Mouse (Mus musculus) CH12.LX (cell line): ENCODE results near the gene Ints2. TPM values are rescaled to one million over a fixed set of nuclear protein-coding genes. Genes with fewer than 3 reads are reported as not detected.

Experiments
- DNase-seq: peaks from one replicate; pipeline ENCODE4 v3.0.0-alpha.2; 2013; ENCODE audit errors: extremely low read depth
- H3K27ac ChIP-seq: 2 replicates; pipeline ENCODE4 v1.5.1; 2012; ENCODE audit warnings: low read depth, mild to moderate bottlenecking, control low read depth, moderate library complexity; ENCODE audit not compliant: insufficient read depth
- H3K27me3 ChIP-seq: replicated peaks from 2 replicates; pipeline ENCODE3; 2012; ENCODE audit warnings: inconsistent platforms
- H3K36me3 ChIP-seq, 2 experiments: replicated peaks in 1 of 2; 2 replicates each; pipeline versions ENCODE3 to v1.6.1; 2012; ENCODE audit warnings: inconsistent platforms in 1 of 2, low read length in 1 of 2, mild to moderate bottlenecking in 1 of 2, mixed read lengths in 1 of 2, moderate library complexity in 1 of 2; ENCODE audit not compliant: control insufficient read depth in 1 of 2, insufficient read depth in 1 of 2
- H3K4me1 ChIP-seq, 2 experiments: 2 replicates each; pipeline ENCODE4 v1.6.1; 2012; ENCODE audit warnings: inconsistent platforms in 1 of 2, moderate library complexity in 1 of 2; ENCODE audit not compliant: insufficient read depth in 2 of 2, control insufficient read depth in 1 of 2
- H3K4me2 ChIP-seq: 2 replicates; pipeline ENCODE4 v1.6.1; 2012; ENCODE audit warnings: low read depth, mild to moderate bottlenecking, control low read depth; ENCODE audit not compliant: poor library complexity, insufficient read depth, severe bottlenecking
- H3K4me3 ChIP-seq, 3 experiments: fragments of 150-350 bp in 1 of 3; sonication (generic) in 1 of 3; replicated peaks in 1 of 3; 2 replicates each; pipeline versions ENCODE3 to v1.5.1; 2011 to 2012; ENCODE audit warnings: low read depth in 2 of 3, low read length in 2 of 3, mild to moderate bottlenecking in 2 of 3, moderate library complexity in 2 of 3, control low read depth in 1 of 3, improper control_type of control experiment in 1 of 3, inconsistent platforms in 1 of 3, mixed read lengths in 1 of 3; ENCODE audit not compliant: poor library complexity in 1 of 3
- H3K79me2 ChIP-seq: replicated peaks from 2 replicates; pipeline ENCODE4 v1.6.1; 2012; ENCODE audit warnings: mild to moderate bottlenecking, moderate library complexity; ENCODE audit not compliant: control insufficient read depth, poor library complexity, insufficient read depth, severe bottlenecking; ENCODE audit errors: extremely low read depth
- H3K9ac ChIP-seq: 2 replicates; pipeline ENCODE4 v1.6.1; 2012; ENCODE audit warnings: low read depth, mild to moderate bottlenecking, control low read depth, moderate library complexity; ENCODE audit not compliant: insufficient read depth
- H3K9me3 ChIP-seq: replicated peaks from 2 replicates; pipeline ENCODE3; 2012; ENCODE audit warnings: low read length, inconsistent platforms, mixed read lengths
- BHLHE40 ChIP-seq: IDR thresholded peaks from 2 replicates; pipeline ENCODE4 v1.6.1; 2011; ENCODE audit warnings: mild to moderate bottlenecking, low read depth, low read length, improper control_type of control experiment
- CHD1 ChIP-seq: IDR thresholded peaks from 2 replicates; pipeline ENCODE4 v1.6.1; 2012; ENCODE audit warnings: low read depth, low read length, improper control_type of control experiment, inconsistent platforms
- ELF1 ChIP-seq: IDR thresholded peaks from 2 replicates; pipeline ENCODE4 v1.6.1; 2014; ENCODE audit warnings: low read depth, mild to moderate bottlenecking, inconsistent platforms, low read length, improper control_type of control experiment
- ETS1 ChIP-seq: conservative IDR thresholded peaks from 2 replicates; pipeline ENCODE4 v1.6.1; 2012; ENCODE audit warnings: low read depth, mild to moderate bottlenecking, inconsistent platforms, low read length, improper control_type of control experiment, moderate library complexity
- IRF4 ChIP-seq: IDR thresholded peaks from 2 replicates; pipeline ENCODE4 v1.6.1; 2014; ENCODE audit warnings: low read depth, mild to moderate bottlenecking, inconsistent platforms, low read length, improper control_type of control experiment
- JUN ChIP-seq: IDR thresholded peaks from 2 replicates; pipeline ENCODE4 v1.6.1; 2011; ENCODE audit warnings: low read depth, mild to moderate bottlenecking, low read length, improper control_type of control experiment, moderate library complexity; ENCODE audit not compliant: insufficient read depth
- MAX ChIP-seq: IDR thresholded peaks from 2 replicates; pipeline ENCODE4 v1.6.1; 2011; ENCODE audit warnings: low read length, improper control_type of control experiment
- MEF2A ChIP-seq: IDR thresholded peaks from 2 replicates; pipeline ENCODE4 v1.6.1; 2014; ENCODE audit warnings: low read depth, mild to moderate bottlenecking, inconsistent platforms, low read length, improper control_type of control experiment, borderline replicate concordance
- MXI1 ChIP-seq: IDR thresholded peaks from 2 replicates; pipeline ENCODE4 v1.6.1; 2011; ENCODE audit warnings: mild to moderate bottlenecking, low read depth, low read length, improper control_type of control experiment
- NELFE ChIP-seq: IDR thresholded peaks from 2 replicates; pipeline ENCODE4 v1.6.1; 2011; ENCODE audit warnings: low read depth, low read length, improper control_type of control experiment
- POLR2AphosphoS2 ChIP-seq: IDR thresholded peaks from 2 replicates; pipeline ENCODE4 v1.6.1; 2011; ENCODE audit warnings: low read depth, low read length, improper control_type of control experiment
- SMC3 ChIP-seq: IDR thresholded peaks from 2 replicates; pipeline ENCODE4 v1.6.1; 2011; ENCODE audit warnings: low read depth, low read length, improper control_type of control experiment
- TBP ChIP-seq: conservative IDR thresholded peaks from 2 replicates; pipeline ENCODE4 v1.6.1; 2011; ENCODE audit warnings: low read depth, low read length, improper control_type of control experiment
- TCF12 ChIP-seq: IDR thresholded peaks from 2 replicates; pipeline ENCODE4 v1.6.1; 2014; ENCODE audit warnings: low read depth, mild to moderate bottlenecking, inconsistent platforms, low read length, improper control_type of control experiment
- USF1 ChIP-seq: IDR thresholded peaks from 2 replicates; pipeline ENCODE4 v1.6.1; 2014; ENCODE audit warnings: low read depth, mild to moderate bottlenecking, inconsistent platforms, low read length, improper control_type of control experiment
- USF2 ChIP-seq: conservative IDR thresholded peaks from 2 replicates; pipeline ENCODE4 v1.6.1; 2011; ENCODE audit warnings: low read depth, low read length, improper control_type of control experiment
- ZC3H11A ChIP-seq: IDR thresholded peaks from 2 replicates; pipeline ENCODE4 v1.6.1; 2012; ENCODE audit warnings: low read depth, mild to moderate bottlenecking, inconsistent platforms, low read length, improper control_type of control experiment
- ZKSCAN1 ChIP-seq: IDR thresholded peaks from 2 replicates; pipeline ENCODE4 v1.6.1; 2012; ENCODE audit warnings: low read depth, inconsistent platforms, low read length, improper control_type of control experiment, borderline replicate concordance
- ZNF384 ChIP-seq: IDR thresholded peaks from 2 replicates; pipeline ENCODE4 v1.6.1; 2012; ENCODE audit warnings: low read depth, low read length, improper control_type of control experiment, inconsistent platforms
- dilution Hi-C: fragments of 300-500 bp; cut with MboI; formaldehyde crosslinking; loops from 2 replicates; pipeline ENCODE4 v1.14.3; 2020; ENCODE audit warnings: low sequenced_read_pairs; ENCODE audit not compliant: extremely low pct_unique_long_range_greater_than_20kb, extremely low pct_ligation_motif_present
- in situ Hi-C: fragments of 300-500 bp; cut with MboI; formaldehyde crosslinking; loops from 3 replicates; pipeline ENCODE4 v1.14.3; 2019; ENCODE audit warnings: low sequenced_read_pairs, low pct_ligation_motif_present, low pct_unique_long_range_greater_than_20kb, mixed read lengths
- polyA plus RNA-seq: library from polyadenylated mRNA; unstranded; fragments of >175 nt; gene quantifications from 2 replicates; pipeline ENCODE4 v1.2.1, GENCODE M21; 2012; ENCODE audit warnings: low read depth; ENCODE audit not compliant: insufficient read length
- total RNA-seq, 2 experiments: library from RNA; depleted of rRNA; stranded (reverse); fragments of 300-350 nt in 1 of 2; fragments of >200 nt in 1 of 2; gene quantifications; 2 replicates each; pipeline ENCODE4 v1.2.3; 2012 to 2014

Gene Ints2
- total and polyA plus RNA-seq, 3 experiments: 54.8 to 86.3 (median 58.8) TPM

DNA sequence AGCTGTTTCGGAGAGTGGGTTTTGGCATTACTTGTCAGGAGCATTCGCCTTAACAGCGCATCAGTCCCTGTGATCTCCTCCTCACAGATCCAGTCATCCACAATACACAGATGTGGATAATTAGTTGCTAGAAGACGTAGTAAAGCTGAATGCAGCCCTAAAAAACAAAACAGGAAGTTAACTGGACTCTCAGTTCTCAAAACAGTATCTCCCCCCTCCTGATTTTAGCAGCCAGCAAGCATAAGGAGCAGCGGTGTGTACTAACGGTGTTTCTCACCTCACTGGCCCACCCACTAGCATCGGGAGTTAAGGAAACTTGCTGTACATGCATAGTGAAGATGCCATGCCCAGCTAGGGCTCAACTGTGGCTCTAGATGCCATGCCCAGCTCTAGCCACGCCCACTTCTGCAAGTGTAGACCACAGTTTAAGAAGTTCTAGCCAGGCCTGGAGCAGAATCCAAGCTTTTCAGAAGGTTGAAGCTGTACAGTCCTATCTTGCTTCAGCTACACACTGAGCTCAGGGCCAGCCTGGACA, 30.7 kb downstream of the Ints2 start:
- Histone ChIP-seq H3K79me2 (peaks cover 4% of the 10 kb centered on the region; the same call in 1 of the 2 replicates), H3K4me3 (no peak overlapping the region), H3K9ac (no peak overlapping the region), H3K4me2 (no peak overlapping the region), H3K36me3 (peaks cover 42 to 86% of the 10 kb centered on the region in 2 experiments), H3K27me3 (no peaks in the 10 kb centered on the region), H3K4me1 (peaks cover 6 to 23% of the 10 kb centered on the region in 2 experiments), H3K27ac (peak overlapping the region; percentile 13), H3K9me3 (no peaks in the 10 kb centered on the region)
- DNase-seq: peak; percentile 46
- in situ Hi-C loops (no loop called here), dilution Hi-C loops (no loop called here)
- TF ChIP-seq ETS1: no peak
- TF ChIP-seq BHLHE40: no peak
- TF ChIP-seq IRF4: peak; percentile 54; the same call in 1 of the 2 replicates
- TF ChIP-seq TBP: no peak
- TF ChIP-seq MXI1: no peak
- TF ChIP-seq ZC3H11A: no peak
- TF ChIP-seq POLR2AphosphoS2: no peak
- TF ChIP-seq USF2: no peak

DNA sequence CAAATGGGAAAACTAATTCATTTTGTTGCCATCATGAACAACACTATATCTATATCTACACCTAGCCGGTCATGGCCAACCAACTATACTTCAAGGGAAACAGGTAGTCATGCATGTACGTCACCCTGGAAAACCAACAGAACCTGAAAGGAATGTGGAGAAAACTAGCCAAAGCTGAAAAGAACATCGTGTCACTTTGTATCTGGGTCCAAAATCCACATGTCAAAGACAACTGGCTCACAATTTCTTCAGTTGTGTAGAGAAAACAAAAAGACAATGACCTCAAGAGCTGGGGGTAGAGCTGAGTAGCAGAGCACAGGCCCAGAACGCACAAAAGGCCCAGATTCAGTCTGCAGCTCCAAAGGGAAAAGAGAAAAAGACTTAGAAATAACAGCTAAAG, 31.6 kb downstream of the Ints2 start:
- H3K9me3 ChIP-seq: no peaks in the 10 kb centered on the region
- H3K27me3 ChIP-seq: no peaks in the 10 kb centered on the region
- dilution Hi-C loops: no loop called here
- no peak overlapping the region for H3K27ac ChIP-seq
- no peak for DNase-seq
- no peak overlapping the region for H3K4me2 ChIP-seq
- H3K9ac ChIP-seq: no peak overlapping the region
- H3K4me3 ChIP-seq: no peak overlapping the region
- H3K79me2 ChIP-seq: peaks cover 4% of the 10 kb centered on the region; the same call in 1 of the 2 replicates
- in situ Hi-C loops: no loop called here
- no peak for TF ChIP-seq TCF12
- no peak for TF ChIP-seq USF2
- TF ChIP-seq SMC3: no peak
- TF ChIP-seq MAX: no peak
- no peak for TF ChIP-seq ZKSCAN1
- no peak for TF ChIP-seq NELFE
- TF ChIP-seq USF1: no peak
- TF ChIP-seq, all 38 proteins: peak for 0
- Histone ChIP-seq H3K4me1 (peaks cover 6 to 17% of the 10 kb centered on the region in 2 experiments), H3K36me3 (peaks cover 37 to 85% of the 10 kb centered on the region in 2 experiments)

DNA sequence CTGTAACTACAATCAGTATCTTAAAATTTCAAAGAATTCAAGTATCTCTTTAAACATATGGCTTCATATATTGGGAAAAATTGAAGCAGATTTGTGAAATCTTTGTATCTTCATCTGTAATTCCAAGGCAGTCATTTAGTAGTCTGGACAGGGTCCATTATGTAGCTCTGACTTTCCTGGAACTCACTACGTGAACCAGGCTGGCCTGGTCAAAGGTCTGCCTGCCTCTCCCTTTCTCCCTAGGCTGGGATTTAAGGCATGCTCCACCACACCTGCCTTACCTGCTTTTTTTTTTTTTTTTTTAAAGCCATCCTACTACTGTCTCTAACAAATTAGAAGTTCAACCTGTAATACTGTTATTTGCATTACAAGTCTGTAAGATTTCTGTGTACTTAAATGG, 45.6 kb downstream of the Ints2 start:
- Histone ChIP-seq H3K4me2 (no peak overlapping the region), H3K9ac (no peak overlapping the region), H3K4me1 (peaks cover 0 to 8% of the 10 kb centered on the region in 2 experiments; a peak in 2 of 4 replicates), H3K27me3 (no peaks in the 10 kb centered on the region), H3K4me3 (no peak overlapping the region), H3K79me2 (peaks cover 33% of the 10 kb centered on the region), H3K36me3 (peaks cover 64 to 85% of the 10 kb centered on the region in 2 experiments), H3K27ac (no peak overlapping the region), H3K9me3 (no peaks in the 10 kb centered on the region)
- in situ Hi-C loops (no loop called here), dilution Hi-C loops (no loop called here)
- DNase-seq: no peak
- TF ChIP-seq POLR2AphosphoS2 (no peak), ELF1 (no peak), BHLHE40 (no peak), CHD1 (no peak), ZKSCAN1 (no peak), JUN (no peak), NELFE (no peak), USF1 (no peak), MEF2A (no peak), ZNF384 (no peak), ZC3H11A (no peak)
